Mouse (Mus musculus) liver, adult 2 months (tissue): Measurements from ENCODE around the gene Rhbdd1.

Source experiments
- CTCF ChIP-seq: fragments of 200-500 bp; IDR thresholded peaks from 2 replicates; pipeline ENCODE4 v1.5.1; 2011; ENCODE audit warnings: low read depth, low read length, control low read depth
- POLR2A ChIP-seq: fragments of 200-500 bp; IDR thresholded peaks from 2 replicates; pipeline ENCODE4 v1.6.1; 2011; ENCODE audit warnings: low read length, control low read depth; ENCODE audit not compliant: insufficient read depth; ENCODE audit errors: extremely low read depth

DNA sequence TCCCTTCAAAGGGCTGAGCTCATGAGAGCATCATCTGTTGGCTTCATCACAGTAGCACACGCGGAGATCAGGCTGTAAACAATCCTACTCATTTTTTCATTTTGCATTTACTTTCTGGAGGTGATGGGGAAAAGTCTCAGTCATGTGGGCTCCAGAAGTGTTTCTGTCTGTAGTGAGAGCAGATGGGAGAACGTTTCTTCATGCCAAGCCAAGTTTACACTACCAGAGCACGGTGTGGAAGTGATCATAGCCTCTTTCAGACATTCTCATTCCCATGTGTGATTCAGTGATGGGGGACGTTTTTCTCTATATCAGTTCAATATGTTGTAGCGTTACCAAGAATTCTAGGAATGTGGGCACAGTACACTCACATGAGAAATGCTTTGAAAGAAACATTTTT, 45.9 kb downstream of the Rhbdd1 start:
- TF ChIP-seq CTCF (no peak), POLR2A (no peak)
